Mouse (Mus musculus) brain, embryonic 14.5 days (tissue): ENCODE measurements at regions not wholly inside any gene's neighbourhood (a gene's known extent, or its start where the extent isn't known, plus 50 kb on each side); places are given as distances from the start of the nearest gene placed in this dataset.

Experiments
- DNase-seq: peaks from one replicate; pipeline ENCODE4 v3.0.0-alpha.2; 2011; ENCODE audit warnings: low read depth
- CTCF ChIP-seq: fragments of 200-500 bp; IDR thresholded peaks from 2 replicates; pipeline ENCODE4 v1.5.1; 2012; ENCODE audit warnings: inconsistent platforms, mild to moderate bottlenecking, moderate library complexity, borderline replicate concordance; ENCODE audit not compliant: insufficient read depth, insufficient read length; ENCODE audit errors: extremely low read depth
- POLR2A ChIP-seq: fragments of 200-500 bp; IDR thresholded peaks from 2 replicates; pipeline ENCODE4 v1.6.1; 2012; ENCODE audit warnings: mild to moderate bottlenecking, inconsistent platforms, borderline replicate concordance; ENCODE audit not compliant: poor library complexity, insufficient read depth, insufficient read length, severe bottlenecking; ENCODE audit errors: extremely low read depth

- DNase-seq: peak; percentile 78
- TF ChIP-seq POLR2A: no peak
- TF ChIP-seq CTCF: no peak
Observed at GRCm38 (mm10) chr17:15182105-15182504, 140.8 kb upstream of the Gm3448 start.

GRCm38 (mm10) chr17:15180223-15180860, 139.0 kb upstream of the Gm3448 start:
- TF ChIP-seq CTCF (no peak), POLR2A (no peak)
- DNase-seq: peak; percentile 40

GRCm38 (mm10) chr17:15179411-15179951, 138.1 kb upstream of the Gm3448 start:
- no peak for TF ChIP-seq CTCF
- no peak for TF ChIP-seq POLR2A
- DNase-seq: peak; percentile 26

- TF ChIP-seq POLR2A: no peak
- TF ChIP-seq CTCF: no peak
- no peak for DNase-seq
Observed at GRCm38 (mm10) chr17:15177390-15177789, 136.1 kb upstream of the Gm3448 start.

- DNase-seq: no peak
- TF ChIP-seq POLR2A (no peak), CTCF (no peak)
Observed at GRCm38 (mm10) chr17:15174354-15174953, 133.1 kb upstream of the Gm3448 start.

- TF ChIP-seq POLR2A (no peak), CTCF (no peak)
Observed at GRCm38 (mm10) chr17:15167927-15168326, 126.6 kb upstream of the Gm3448 start.

GRCm38 (mm10) chr17:15157693-15158333, 116.5 kb upstream of the Gm3448 start:
- no peak for DNase-seq
- TF ChIP-seq CTCF (no peak), POLR2A (no peak)

More at GRCm38 (mm10) chr17:15167927-15168326, 126.6 kb upstream of the Gm3448 start:
- no peak for DNase-seq

- DNase-seq: no peak
- TF ChIP-seq POLR2A: no peak
- no peak for TF ChIP-seq CTCF
Observed at GRCm38 (mm10) chr17:15152996-15153735, 111.8 kb upstream of the Gm3448 start.

- no peak for DNase-seq
Observed at GRCm38 (mm10) chr17:15152477-15152876, 111.1 kb upstream of the Gm3448 start.

GRCm38 (mm10) chr17:15151695-15152094, 110.4 kb upstream of the Gm3448 start:
- DNase-seq: no peak
- TF ChIP-seq POLR2A (no peak), CTCF (no peak)

More at GRCm38 (mm10) chr17:15152477-15152876, 111.1 kb upstream of the Gm3448 start:
- TF ChIP-seq POLR2A (no peak), CTCF (no peak)

- DNase-seq: no peak
- TF ChIP-seq POLR2A: no peak
- no peak for TF ChIP-seq CTCF
Observed at GRCm38 (mm10) chr17:15146607-15147006, 105.3 kb upstream of the Gm3448 start.
